Mouse (Mus musculus): ENCODE measurements around the gene Odf2l. TPM values are rescaled to one million over a fixed set of nuclear protein-coding genes. Genes with fewer than 3 reads are reported as not detected.

The Odf2l gene
- polyA plus RNA-seq, 1 experiment: 15.7 TPM

DNA sequence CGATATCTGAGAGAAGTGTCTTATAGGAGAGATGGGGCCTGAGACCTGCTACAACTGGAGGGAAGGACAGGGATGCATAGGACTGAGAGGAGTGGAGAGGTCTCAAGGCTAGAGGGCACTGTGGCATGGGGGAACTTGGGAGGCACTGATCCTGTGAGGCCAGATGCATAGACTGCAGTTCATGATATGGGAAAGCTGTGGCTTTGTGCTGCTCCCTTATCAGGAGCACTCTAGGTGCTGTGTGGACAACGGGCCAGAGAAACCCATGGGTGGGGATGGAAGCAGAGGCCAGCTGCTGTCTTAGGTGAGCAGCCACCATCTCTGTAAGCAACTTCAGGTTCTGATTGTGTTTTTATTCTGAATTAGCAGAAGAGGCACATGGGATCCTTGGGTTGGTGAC is 3.2 kb upstream of the Odf2l start:
- Histone ChIP-seq H3K4me1 (ENCODE audit: control insufficient read depth, insufficient read depth, insufficient read length, low read length) (peaks cover 9% of the 10 kb centered on the region; the same call in 1 of the 2 replicates), H3K27ac (replicated peaks; ENCODE audit: low read depth, low read length) (peak overlapping the region; percentile 100), H3K4me3 (ENCODE audit: insufficient read depth, low read depth, low read length) (no peak overlapping the region)

DNA sequence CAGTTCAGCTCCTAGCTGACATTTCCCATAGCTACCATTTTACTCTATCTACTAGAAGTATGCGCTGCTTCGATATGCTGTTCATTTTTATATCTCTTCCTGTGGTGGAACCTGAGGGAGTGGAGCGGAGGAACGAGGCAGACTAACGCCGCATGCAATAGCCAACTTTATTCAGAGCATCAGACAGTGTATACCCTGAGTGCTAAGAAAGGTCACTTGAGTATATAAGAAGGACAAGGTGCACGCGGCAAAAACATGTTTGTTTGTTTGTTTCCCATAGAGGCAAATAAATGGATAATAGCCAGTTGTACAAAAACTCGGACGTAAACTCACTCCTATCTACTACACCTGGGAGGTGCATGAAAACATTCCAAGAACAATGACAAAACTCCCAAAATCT is 751 bp upstream of the Odf2l start:
- Histone ChIP-seq H3K4me1 (ENCODE audit: control insufficient read depth, insufficient read depth, insufficient read length, low read length) (peaks cover 9% of the 10 kb centered on the region; the same call in 1 of the 2 replicates), H3K27ac (replicated peaks; ENCODE audit: low read depth, low read length) (0 out of 2 replicates have a peak overlapping the region, but pooled peaks have one; percentile 80), H3K4me3 (ENCODE audit: insufficient read depth, low read depth, low read length) (no peak overlapping the region; the same call in 1 of the 2 replicates)

DNA sequence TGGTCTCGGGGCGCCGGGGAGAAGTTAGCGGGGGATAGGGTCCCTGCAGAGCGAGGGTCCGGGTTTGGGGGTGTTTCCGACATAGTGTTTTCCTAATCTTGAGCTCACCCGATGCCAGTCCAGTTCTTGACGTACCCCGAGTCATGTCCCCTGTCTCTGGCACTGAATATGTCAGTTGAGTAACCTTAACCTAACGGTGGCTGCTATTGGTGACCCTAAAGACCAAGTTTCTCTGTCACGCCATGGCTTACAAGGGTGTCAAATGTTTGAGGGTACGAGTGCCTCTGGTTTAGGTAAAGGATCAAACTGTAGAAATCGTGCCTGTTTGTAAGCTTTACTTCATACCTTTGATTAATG is 592 bp downstream of the Odf2l start:
- Histone ChIP-seq H3K4me1 (ENCODE audit: control insufficient read depth, insufficient read depth, insufficient read length, low read length) (peaks cover 9% of the 10 kb centered on the region; the same call in 1 of the 2 replicates), H3K4me3 (ENCODE audit: insufficient read depth, low read depth, low read length) (peak overlapping the region; percentile 93), H3K27ac (replicated peaks; ENCODE audit: low read depth, low read length) (peak overlapping the region; percentile 93)

DNA sequence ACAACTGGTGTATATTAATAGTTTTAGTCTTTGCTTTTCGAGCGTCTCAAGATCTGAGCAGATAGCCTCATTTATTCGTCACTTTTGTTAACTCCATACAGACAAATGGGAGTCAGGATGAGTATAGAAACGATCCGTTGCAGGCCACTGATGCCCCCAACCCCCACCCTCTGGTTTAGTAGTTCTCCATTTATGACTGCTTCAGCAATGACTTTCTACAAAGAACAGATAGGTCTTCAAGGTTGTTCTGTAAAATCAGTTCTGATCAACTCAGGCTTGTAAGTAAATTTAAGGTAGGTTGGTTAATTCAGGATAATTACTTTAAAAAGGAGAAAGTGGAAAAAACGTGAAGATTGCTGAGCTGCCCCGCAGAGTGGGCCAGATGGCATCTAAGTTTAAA is 1.0 kb downstream of the Odf2l start:
- Histone ChIP-seq H3K4me1 (ENCODE audit: control insufficient read depth, insufficient read depth, insufficient read length, low read length) (peaks cover 9% of the 10 kb centered on the region; the same call in 1 of the 2 replicates), H3K27ac (replicated peaks; ENCODE audit: low read depth, low read length) (peak overlapping the region; percentile 93), H3K4me3 (ENCODE audit: insufficient read depth, low read depth, low read length) (peak overlapping the region; percentile 93)

DNA sequence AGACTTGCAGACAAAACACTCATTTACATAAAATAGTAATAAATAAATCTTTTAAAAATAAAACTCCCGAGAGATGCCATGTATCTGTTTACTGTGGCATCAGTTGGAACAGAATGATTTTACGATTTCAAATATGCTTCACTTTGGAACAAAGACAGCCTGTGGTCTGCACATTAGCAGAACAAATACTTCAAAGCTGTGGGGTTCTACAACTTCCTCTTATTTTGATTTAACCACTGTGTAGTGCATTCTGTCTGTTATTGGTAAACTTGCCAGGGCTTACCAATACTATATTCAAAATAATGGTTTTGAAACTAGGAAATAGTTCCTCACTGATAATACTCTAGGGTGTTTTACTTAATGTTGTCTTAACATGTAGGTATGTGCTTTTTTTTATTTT is 8.2 kb downstream of the Odf2l start:
- Histone ChIP-seq H3K4me1 (ENCODE audit: control insufficient read depth, insufficient read depth, insufficient read length, low read length) (no peaks in the 10 kb centered on the region), H3K4me3 (ENCODE audit: insufficient read depth, low read depth, low read length) (no peak overlapping the region), H3K27ac (replicated peaks; ENCODE audit: low read depth, low read length) (no peak overlapping the region)

DNA sequence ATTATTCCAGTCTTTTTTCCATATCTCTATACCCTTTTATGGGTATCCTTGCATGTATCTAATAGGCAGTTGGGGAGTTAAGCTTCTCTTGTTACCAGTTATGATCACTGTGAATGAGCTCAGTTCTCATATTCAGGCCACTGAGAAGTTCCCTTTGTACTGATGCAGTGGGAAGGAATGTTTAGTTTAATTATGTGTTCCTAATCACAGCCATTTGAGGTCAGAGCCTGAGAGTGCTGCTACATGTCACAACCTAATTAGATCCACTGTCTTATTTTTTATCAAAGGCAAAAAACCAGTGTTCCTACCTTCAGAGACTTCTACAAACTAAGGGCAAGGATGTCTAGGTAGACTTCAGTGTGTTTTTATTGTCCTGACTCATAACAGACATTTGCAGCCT is 11.0 kb downstream of the Odf2l start:
- Histone ChIP-seq H3K4me3 (ENCODE audit: insufficient read depth, low read depth, low read length) (no peak overlapping the region), H3K27ac (replicated peaks; ENCODE audit: low read depth, low read length) (no peak overlapping the region), H3K4me1 (ENCODE audit: control insufficient read depth, insufficient read depth, insufficient read length, low read length) (no peaks in the 10 kb centered on the region)

DNA sequence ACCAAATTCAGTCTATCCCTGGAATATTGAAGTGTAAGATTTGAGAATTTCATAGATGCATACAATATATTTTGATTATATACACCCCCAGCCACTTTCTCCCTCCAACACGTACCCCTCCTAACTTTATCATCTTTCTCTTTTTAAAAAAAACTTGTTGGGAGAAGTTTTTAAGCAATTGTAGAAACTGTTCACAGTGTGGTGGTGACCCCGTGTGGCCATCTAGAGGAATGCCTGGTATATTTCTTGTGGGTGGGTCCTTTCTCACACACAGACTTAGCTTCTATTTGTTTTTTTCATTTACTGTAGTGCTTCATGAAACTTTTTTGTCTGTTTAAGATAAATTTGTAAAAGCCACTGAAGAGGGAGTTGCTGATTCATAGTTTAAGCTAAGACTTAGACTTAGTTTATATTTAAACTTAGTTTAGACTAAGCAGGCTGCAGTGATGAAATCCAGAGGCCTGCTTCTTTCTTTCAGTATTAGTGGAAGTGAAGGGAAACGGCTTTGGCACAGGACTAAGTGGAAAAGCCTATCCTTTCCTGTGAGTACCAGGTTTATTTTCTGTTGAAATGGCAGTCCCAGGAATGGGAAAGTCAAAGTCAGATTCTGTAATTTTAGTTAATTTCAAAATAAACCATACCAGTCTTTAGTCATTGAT is 13.0 kb downstream of the Odf2l start:
- Histone ChIP-seq H3K4me1 (ENCODE audit: control insufficient read depth, insufficient read depth, insufficient read length, low read length) (no peaks in the 10 kb centered on the region), H3K4me3 (ENCODE audit: insufficient read depth, low read depth, low read length) (no peak overlapping the region), H3K27ac (replicated peaks; ENCODE audit: low read depth, low read length) (no peak overlapping the region)

DNA sequence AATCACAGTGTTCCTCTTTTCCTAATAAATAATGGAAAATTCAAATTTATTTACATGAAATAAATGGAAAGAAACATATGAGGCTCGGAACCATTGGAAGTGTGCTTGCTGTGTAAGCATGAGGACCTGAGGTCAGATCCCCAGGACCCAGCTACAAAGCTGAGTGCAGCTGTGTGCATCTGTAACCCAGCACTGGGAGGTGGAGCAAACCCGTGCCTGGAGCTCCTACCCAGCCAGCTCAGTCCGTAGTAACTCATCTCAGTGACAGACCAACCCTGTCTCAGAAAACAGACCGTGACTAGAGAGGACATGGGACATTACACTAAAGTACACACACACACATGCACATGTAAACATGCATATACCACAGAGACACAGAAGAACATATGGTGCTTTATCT is 21.8 kb downstream of the Odf2l start:
- Histone ChIP-seq H3K4me1 (ENCODE audit: control insufficient read depth, insufficient read depth, insufficient read length, low read length) (no peaks in the 10 kb centered on the region), H3K4me3 (ENCODE audit: insufficient read depth, low read depth, low read length) (no peak overlapping the region), H3K27ac (replicated peaks; ENCODE audit: low read depth, low read length) (no peak overlapping the region)

DNA sequence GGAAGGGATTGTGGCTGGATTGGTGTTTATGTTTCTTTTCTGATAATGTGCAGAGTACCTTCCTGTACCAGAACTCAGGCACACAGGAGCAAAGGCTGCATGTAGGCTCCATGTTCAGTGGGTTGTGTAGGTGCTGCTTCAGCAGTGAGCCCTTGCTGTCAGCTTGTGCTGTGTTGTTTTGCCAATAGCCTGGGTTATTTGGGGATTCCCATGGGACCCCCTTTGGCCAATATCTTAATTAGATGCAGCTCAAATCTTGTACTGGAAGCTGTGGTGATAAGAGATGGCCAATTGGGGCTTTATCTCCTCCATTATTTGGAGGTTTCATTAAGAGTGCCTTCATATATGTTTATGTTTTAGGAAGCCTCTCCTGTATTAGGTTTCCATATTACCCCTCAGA is 24.5 kb downstream of the Odf2l start:
- no peak overlapping the region for H3K4me3 ChIP-seq (ENCODE audit: insufficient read depth, low read depth, low read length)
- no peak overlapping the region for H3K27ac ChIP-seq (replicated peaks; ENCODE audit: low read depth, low read length)
- no peaks in the 10 kb centered on the region for H3K4me1 ChIP-seq (ENCODE audit: control insufficient read depth, insufficient read depth, insufficient read length, low read length)

DNA sequence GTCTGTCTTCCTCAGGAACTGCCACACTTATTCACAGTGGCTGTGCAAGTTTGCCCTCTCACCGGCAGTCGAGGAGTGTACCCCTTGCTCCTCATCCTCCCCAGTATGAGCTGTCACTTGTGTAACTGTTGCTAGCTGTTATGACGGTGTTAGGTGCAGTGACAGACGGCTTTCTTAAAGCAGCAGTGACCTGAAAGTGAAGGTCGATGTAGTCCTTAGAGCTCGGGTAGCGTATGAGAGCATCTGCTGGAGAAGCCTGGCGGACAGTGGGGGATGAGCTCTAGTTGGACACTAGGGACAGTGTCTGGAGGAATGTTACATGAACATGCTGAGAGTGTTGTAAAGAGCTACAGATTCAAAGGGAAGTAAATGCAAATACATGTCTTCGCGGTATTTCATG is 25.5 kb downstream of the Odf2l start:
- Histone ChIP-seq H3K27ac (replicated peaks; ENCODE audit: low read depth, low read length) (no peak overlapping the region), H3K4me3 (ENCODE audit: insufficient read depth, low read depth, low read length) (no peak overlapping the region), H3K4me1 (ENCODE audit: control insufficient read depth, insufficient read depth, insufficient read length, low read length) (no peaks in the 10 kb centered on the region)

DNA sequence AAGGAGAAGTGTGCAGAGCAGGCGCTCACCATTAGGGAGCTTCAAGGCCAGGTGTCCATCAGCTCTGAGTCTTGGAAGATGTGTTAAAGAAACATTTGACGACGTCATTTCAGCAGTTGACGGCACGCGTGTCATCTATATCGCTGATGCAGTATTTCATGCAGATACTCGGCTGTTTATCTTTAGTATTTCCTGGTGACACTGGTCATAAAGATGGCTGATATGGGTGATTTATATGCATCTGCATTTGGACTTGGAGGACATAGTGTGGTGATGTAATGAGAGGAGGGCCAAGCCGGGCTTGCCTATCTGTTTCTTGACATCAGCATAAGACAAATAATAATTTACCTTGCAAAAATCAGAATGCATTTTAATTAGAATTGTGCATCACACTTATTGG is 28.5 kb downstream of the Odf2l start:
- Histone ChIP-seq H3K4me3 (ENCODE audit: insufficient read depth, low read depth, low read length) (no peak overlapping the region), H3K4me1 (ENCODE audit: control insufficient read depth, insufficient read depth, insufficient read length, low read length) (no peaks in the 10 kb centered on the region), H3K27ac (replicated peaks; ENCODE audit: low read depth, low read length) (no peak overlapping the region)

DNA sequence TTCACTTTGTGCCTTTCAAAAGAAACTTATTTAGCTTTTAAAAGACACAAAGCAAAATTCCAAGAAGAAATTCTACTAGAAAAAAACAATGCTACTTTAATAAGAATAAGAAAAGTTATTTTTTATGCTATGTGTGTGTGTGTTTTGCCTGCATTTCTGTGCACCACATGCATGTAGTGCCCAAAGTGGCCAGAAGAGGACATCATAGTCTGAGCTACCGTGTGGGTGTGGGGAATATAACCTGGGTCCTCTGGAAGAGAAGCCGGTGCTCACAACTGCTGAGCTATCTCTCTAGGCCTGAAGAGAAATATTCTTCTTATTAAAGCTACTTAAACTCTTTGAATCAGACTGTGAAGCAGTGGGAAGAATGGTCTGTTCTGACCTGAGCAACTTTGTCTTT is 29.1 kb downstream of the Odf2l start:
- no peaks in the 10 kb centered on the region for H3K4me1 ChIP-seq (ENCODE audit: control insufficient read depth, insufficient read depth, insufficient read length, low read length)
- no peak overlapping the region for H3K27ac ChIP-seq (replicated peaks; ENCODE audit: low read depth, low read length)
- no peak overlapping the region for H3K4me3 ChIP-seq (ENCODE audit: insufficient read depth, low read depth, low read length)

DNA sequence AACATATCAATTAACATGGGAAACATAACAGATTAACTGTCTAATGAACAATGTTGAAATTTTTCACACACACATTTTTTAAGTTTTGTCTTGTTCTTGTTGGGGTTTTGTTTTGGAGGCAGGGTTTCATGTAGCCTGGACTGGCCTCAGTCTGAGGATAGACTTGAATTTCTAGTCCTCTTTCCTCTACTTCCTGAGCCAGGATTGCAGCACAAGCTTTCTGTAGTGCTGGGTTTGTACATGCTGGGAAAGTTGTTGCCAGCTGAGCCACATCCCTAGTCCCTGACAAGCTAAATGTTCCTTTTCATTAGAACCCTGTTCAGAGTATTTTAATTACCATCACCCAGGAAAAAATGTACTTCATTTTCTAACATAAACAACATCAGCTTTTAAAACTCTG is 29.6 kb downstream of the Odf2l start:
- H3K27ac ChIP-seq (replicated peaks; ENCODE audit: low read depth, low read length): no peak overlapping the region
- no peak overlapping the region for H3K4me3 ChIP-seq (ENCODE audit: insufficient read depth, low read depth, low read length)
- H3K4me1 ChIP-seq (ENCODE audit: control insufficient read depth, insufficient read depth, insufficient read length, low read length): no peaks in the 10 kb centered on the region

DNA sequence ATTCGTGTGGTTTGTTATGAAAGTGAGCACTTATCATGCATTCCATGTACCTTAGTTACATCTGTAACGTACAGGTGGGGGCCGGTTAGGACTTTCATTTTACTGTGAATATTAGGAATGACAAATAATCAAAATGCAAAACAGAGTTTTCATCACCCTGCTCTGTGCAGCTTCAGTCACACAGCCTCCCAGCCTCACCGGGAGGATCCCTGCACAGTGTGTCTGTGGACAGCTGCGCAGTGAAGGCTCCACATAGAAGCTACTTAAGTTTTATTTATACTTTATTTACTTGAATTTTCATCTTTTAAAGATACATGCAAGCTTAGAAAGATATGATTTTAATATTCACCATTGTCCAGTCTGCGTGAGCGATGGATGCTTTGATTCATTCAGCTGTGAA is 32.7 kb downstream of the Odf2l start:
- no peak overlapping the region for H3K4me3 ChIP-seq (ENCODE audit: insufficient read depth, low read depth, low read length)
- H3K4me1 ChIP-seq (ENCODE audit: control insufficient read depth, insufficient read depth, insufficient read length, low read length): no peaks in the 10 kb centered on the region
- H3K27ac ChIP-seq (replicated peaks; ENCODE audit: low read depth, low read length): no peak overlapping the region

DNA sequence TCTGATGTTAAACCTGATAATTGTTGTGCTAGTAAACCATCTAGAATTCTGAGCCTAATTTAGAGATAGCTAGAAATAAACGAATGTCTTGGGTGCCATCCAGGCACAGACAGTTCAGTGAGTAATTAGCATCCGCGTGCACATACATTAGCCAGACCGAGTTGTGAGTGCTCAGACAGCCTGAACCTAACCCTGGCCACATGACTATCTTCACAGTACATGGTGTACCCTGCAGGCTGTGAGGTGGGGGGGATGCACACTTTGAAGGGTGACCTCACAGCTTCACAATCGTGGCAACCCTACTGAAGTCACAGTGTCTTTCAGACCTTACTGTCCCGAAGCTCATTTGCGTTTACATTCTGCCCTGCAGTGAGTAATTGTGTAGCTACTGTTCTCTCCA is 33.5 kb downstream of the Odf2l start:
- no peak overlapping the region for H3K4me3 ChIP-seq (ENCODE audit: insufficient read depth, low read depth, low read length)
- H3K27ac ChIP-seq (replicated peaks; ENCODE audit: low read depth, low read length): no peak overlapping the region
- H3K4me1 ChIP-seq (ENCODE audit: control insufficient read depth, insufficient read depth, insufficient read length, low read length): no peaks in the 10 kb centered on the region

DNA sequence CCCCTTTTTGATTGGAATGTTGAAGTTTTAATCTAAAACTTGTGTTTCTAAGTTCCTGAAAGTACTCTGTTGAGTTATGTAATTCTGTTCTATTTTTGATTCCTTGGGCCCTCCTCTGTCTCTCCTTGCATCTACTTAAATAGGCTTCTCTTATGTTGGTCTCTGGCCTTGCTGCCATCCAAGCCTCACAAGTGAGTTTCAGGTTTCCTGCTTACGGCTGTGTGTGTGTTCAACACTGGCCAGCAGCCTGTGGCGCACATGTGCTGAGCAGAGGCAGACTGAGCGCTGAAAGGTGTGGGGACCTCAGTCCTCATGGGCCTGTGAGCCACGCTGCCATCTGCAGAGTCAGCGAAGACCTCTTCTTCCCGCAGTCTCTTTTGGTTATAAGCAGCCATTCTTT is 38.5 kb downstream of the Odf2l start:
- no peak overlapping the region for H3K4me3 ChIP-seq (ENCODE audit: insufficient read depth, low read depth, low read length)
- H3K27ac ChIP-seq (replicated peaks; ENCODE audit: low read depth, low read length): no peak overlapping the region
- no peaks in the 10 kb centered on the region for H3K4me1 ChIP-seq (ENCODE audit: control insufficient read depth, insufficient read depth, insufficient read length, low read length)

All from brown adipose tissue, adult 24 weeks (tissue).